Comparison of ENCODE assay signal across 10 mouse cellular contexts in genomic region chr13:54792259-54793230, GRCm38 (mm10). TPM values are rescaled to one million over a fixed set of nuclear protein-coding genes. Genes with fewer than 3 reads are reported as not detected.
DNase-seq lines count a peak whose midpoint lies in the region; ATAC-seq and TF ChIP-seq lines count a peak whose summit lies in the region.
"Had no signal": no experiment of that assay in that cellular context is flagged by ENCODE, and none has a peak within 500 bp of the region (broad histone marks: within the 10 kb centered on the region; RNA-seq: fewer than 3 reads in every experiment).

No protein-coding gene starts in this region.

- TF ChIP-seq POLR2A in brain, embryonic 14.5 days (IDR thresholded peaks at IDR 0.05; ENCODE audit: borderline replicate concordance, extremely low read depth, insufficient read depth, insufficient read length, poor library complexity, severe bottlenecking), result no peak
- no peak for TF ChIP-seq POLR2A in testis, adult 2 months (IDR thresholded peaks at IDR 0.05; ENCODE audit: control insufficient read depth, low read depth, low read length)

- intact Hi-C loops in heart, postnatal 14 days (cut with DNase I), result no loop called here

- no peaks in the 10 kb centered on the region for H3K9me3 ChIP-seq in heart, postnatal 0 days (replicated peaks; ENCODE audit: control insufficient read depth, low read length)
- H3K9me3 ChIP-seq in midbrain, postnatal 0 days (ENCODE audit: low read length), result no peaks in the 10 kb centered on the region
- no peaks in the 10 kb centered on the region for H3K9me3 ChIP-seq in midbrain, embryonic 15.5 days

- H3K27ac ChIP-seq in heart, postnatal 0 days (ENCODE audit: low read depth), result no peak overlapping the region
- no peak overlapping the region for H3K27ac ChIP-seq in midbrain, postnatal 0 days (ENCODE audit: low read depth, low read length)
- H3K27ac ChIP-seq in midbrain, embryonic 15.5 days, result no peak overlapping the region
- no peak overlapping the region for H3K27ac ChIP-seq in testis, adult 2 months (ENCODE audit: control insufficient read depth, insufficient read depth, low read depth, low read length)

- no peak overlapping the region for H3K4me2 ChIP-seq in heart, postnatal 0 days (ENCODE audit: low read depth, low read length)
- H3K4me2 ChIP-seq in midbrain, postnatal 0 days (ENCODE audit: low read depth, low read length, poor library complexity, severe bottlenecking), result no peak overlapping the region
- no peak overlapping the region for H3K4me2 ChIP-seq in midbrain, embryonic 15.5 days

- DNase-seq in heart, postnatal 0 days (ENCODE audit: low spot score), result no peak
- DNase-seq in heart, postnatal 14 days, result no peak
- no peak for DNase-seq in midbrain, postnatal 0 days (ENCODE audit: low spot score)
- DNase-seq in brain, embryonic 14.5 days (ENCODE audit: low read depth), result no peak
- no peak for DNase-seq in left cerebral cortex, adult 11 months (ENCODE audit: low spot score)

- H3K4me3 ChIP-seq in heart, postnatal 0 days (ENCODE audit: low read depth, low read length), result no peak overlapping the region
- no peak overlapping the region for H3K4me3 ChIP-seq in midbrain, postnatal 0 days (ENCODE audit: low read depth, low read length)
- no peak overlapping the region for H3K4me3 ChIP-seq in midbrain, embryonic 15.5 days
- no peak overlapping the region for H3K4me3 ChIP-seq in testis, adult 2 months (ENCODE audit: control insufficient read depth, low read depth, low read length)

- ATAC-seq in heart, postnatal 0 days (ENCODE audit: insufficient read depth, low read depth), result no peak
- no peak for ATAC-seq in midbrain, postnatal 0 days (ENCODE audit: low FRiP score)
- ATAC-seq in midbrain, embryonic 15.5 days (replicated peaks), result no peak

- TF ChIP-seq CTCF in heart, postnatal 0 days (IDR thresholded peaks at IDR 0.05; ENCODE audit: low read depth), result peak; percentile 15; the same call in 1 of the 2 replicates
- TF ChIP-seq CTCF in midbrain, postnatal 0 days (IDR thresholded peaks at IDR 0.05), result peak; percentile 43
- peak; percentile 38; the same call in 1 of the 2 replicates for TF ChIP-seq CTCF in brain, embryonic 14.5 days (IDR thresholded peaks at IDR 0.05; ENCODE audit: borderline replicate concordance, extremely low read depth, insufficient read depth, insufficient read length)
- peak; percentile 72 for TF ChIP-seq CTCF in testis, adult 2 months (IDR thresholded peaks at IDR 0.05; ENCODE audit: control insufficient read depth, insufficient read depth, insufficient replicate concordance, low read depth, low read length)

- TF ChIP-seq EP300 in heart, postnatal 0 days (IDR thresholded peaks at IDR 0.05; ENCODE audit: low read depth), result no peak

- H3K4me1 ChIP-seq in heart, postnatal 0 days (ENCODE audit: control insufficient read depth, insufficient read depth), result peaks cover 10% of the 10 kb centered on the region
- H3K4me1 ChIP-seq in midbrain, postnatal 0 days (ENCODE audit: insufficient read depth, low read length), result peaks cover 4% of the 10 kb centered on the region; the same call in 1 of the 2 replicates
- H3K4me1 ChIP-seq in midbrain, embryonic 15.5 days, result peaks cover 20% of the 10 kb centered on the region
- H3K4me1 ChIP-seq in testis, adult 2 months (ENCODE audit: control insufficient read depth, insufficient read depth, low read length), result peaks cover 16% of the 10 kb centered on the region

- 17% methylated on average over 21 of the region's 21 CpGs for WGBS in heart, postnatal 0 days
- 23% methylated on average over 21 of the region's 21 CpGs for WGBS in midbrain, postnatal 0 days
- WGBS in midbrain, embryonic 15.5 days, result 26% methylated on average over 21 of the region's 21 CpGs

- no peak overlapping the region for H3K9ac ChIP-seq in heart, postnatal 0 days (replicated peaks; ENCODE audit: low read depth, low read length)
- H3K9ac ChIP-seq in midbrain, postnatal 0 days (replicated peaks; ENCODE audit: low read length, poor library complexity, severe bottlenecking), result no peak overlapping the region
- no peak overlapping the region for H3K9ac ChIP-seq in midbrain, embryonic 15.5 days

- peaks cover 28% of the 10 kb centered on the region for H3K27me3 ChIP-seq in heart, postnatal 0 days (ENCODE audit: control insufficient read depth, insufficient read depth, low read length)
- no peaks in the 10 kb centered on the region for H3K27me3 ChIP-seq in midbrain, postnatal 0 days (ENCODE audit: insufficient read depth, low read length)
- H3K27me3 ChIP-seq in midbrain, embryonic 15.5 days (replicated peaks), result peaks cover 16% of the 10 kb centered on the region
- H3K27me3 ChIP-seq in testis, adult 2 months (ENCODE audit: control insufficient read depth, insufficient read depth, low read length), result no peaks in the 10 kb centered on the region

- H3K36me3 ChIP-seq in heart, postnatal 0 days (replicated peaks; ENCODE audit: control insufficient read depth, insufficient read depth, low read length), result no peaks in the 10 kb centered on the region
- no peaks in the 10 kb centered on the region; the same call in 1 of the 2 replicates for H3K36me3 ChIP-seq in midbrain, postnatal 0 days (ENCODE audit: insufficient read depth, low read length)
- H3K36me3 ChIP-seq in midbrain, embryonic 15.5 days (replicated peaks), result no peaks in the 10 kb centered on the region
- H3K36me3 ChIP-seq in testis, adult 2 months (ENCODE audit: control insufficient read depth, insufficient read depth, low read length), result no peaks in the 10 kb centered on the region

RNA-seq across cellular contexts. Expression of gene Tspan17, which starts 3.4 kb away (rescaled TPM):
- 4.5 and 7.6 TPM in 2 replicates for total RNA-seq in heart, postnatal 0 days (2014; rRNA removed; ENCODE audit: low replicate concordance)
- polyA plus RNA-seq in heart, postnatal 0 days (2015; fragmentation: Nextera tagmentation; extraction: Ambion mirVana), result 7.5 and 9.3 TPM in 2 replicates
- total RNA-seq in heart, postnatal 14 days (2021), result 10 to 100 TPM in 1 of 2 experiments, 1 to 10 TPM in 1; 9.0 to 12.1 TPM
- total RNA-seq in midbrain, postnatal 0 days (2014; rRNA removed), result 43.4 and 58.1 TPM in 2 replicates
- polyA plus RNA-seq in midbrain, postnatal 0 days (2015; fragmentation: Nextera tagmentation; extraction: Ambion mirVana), result 100 and 115 TPM in 2 replicates
- 49.3 and 54.0 TPM in 2 replicates for polyA plus RNA-seq in midbrain, embryonic 15.5 days (2015; fragmentation: Nextera tagmentation; extraction: Ambion mirVana)
- 14.4 and 23.1 TPM in 2 replicates for polyA plus RNA-seq in brain, embryonic 14.5 days (2012; rRNA removed)
- polyA plus RNA-seq in testis, adult 2 months (2012; rRNA removed), result 12.4 and 14.3 TPM in 2 replicates
- total RNA-seq: megakaryocyte-erythroid progenitor cell, adult 5-6 weeks had no signal

RNA-seq across cellular contexts. Expression of gene Eif4e1b, which starts 8.7 kb away (rescaled TPM):
- not detected in 2 replicates for total RNA-seq in heart, postnatal 0 days (2014; rRNA removed; ENCODE audit: low replicate concordance)
- not detected in 2 replicates for polyA plus RNA-seq in heart, postnatal 0 days (2015; fragmentation: Nextera tagmentation; extraction: Ambion mirVana)
- not detected for total RNA-seq in heart, postnatal 14 days (2021)
- total RNA-seq in midbrain, postnatal 0 days (2014; rRNA removed), result not detected in 2 replicates
- polyA plus RNA-seq in midbrain, postnatal 0 days (2015; fragmentation: Nextera tagmentation; extraction: Ambion mirVana), result not detected in 2 replicates
- not detected in 2 replicates for polyA plus RNA-seq in midbrain, embryonic 15.5 days (2015; fragmentation: Nextera tagmentation; extraction: Ambion mirVana)
- not detected in 2 replicates for polyA plus RNA-seq in brain, embryonic 14.5 days (2012; rRNA removed)
- 0.43 and 0.51 TPM in 2 replicates for polyA plus RNA-seq in testis, adult 2 months (2012; rRNA removed)
- total RNA-seq: left cerebral cortex, adult 18-20 months; megakaryocyte-erythroid progenitor cell, adult 5-6 weeks had no signal
- polyA plus RNA-seq: heart, embryonic 16.5 days had no signal

RNA-seq across cellular contexts. Expression of gene Sncb, which starts 26.1 kb away (rescaled TPM):
- total RNA-seq in heart, postnatal 0 days (2014; rRNA removed; ENCODE audit: low replicate concordance), result not detected in 2 replicates
- polyA plus RNA-seq in heart, postnatal 0 days (2015; fragmentation: Nextera tagmentation; extraction: Ambion mirVana), result not detected in 2 replicates
- not detected for total RNA-seq in heart, postnatal 14 days (2021)
- 84.6 and 90.6 TPM in 2 replicates for total RNA-seq in midbrain, postnatal 0 days (2014; rRNA removed)
- 213 and 233 TPM in 2 replicates for polyA plus RNA-seq in midbrain, postnatal 0 days (2015; fragmentation: Nextera tagmentation; extraction: Ambion mirVana)
- polyA plus RNA-seq in midbrain, embryonic 15.5 days (2015; fragmentation: Nextera tagmentation; extraction: Ambion mirVana), result 56.0 and 56.4 TPM in 2 replicates
- 45.8 and 73.6 TPM in 2 replicates for polyA plus RNA-seq in brain, embryonic 14.5 days (2012; rRNA removed)
- 1.2 and 2.0 TPM in 2 replicates for polyA plus RNA-seq in testis, adult 2 months (2012; rRNA removed)
- total RNA-seq: megakaryocyte-erythroid progenitor cell, adult 5-6 weeks had no signal
- polyA plus RNA-seq: heart, embryonic 16.5 days had no signal

RNA-seq across cellular contexts. Expression of gene Gprin1, which starts 42.9 kb away (rescaled TPM):
- total RNA-seq in heart, postnatal 0 days (2014; rRNA removed; ENCODE audit: low replicate concordance), result not detected in 2 replicates
- 0.03 TPM in 1 of 2 replicates, not detected in the other for polyA plus RNA-seq in heart, postnatal 0 days (2015; fragmentation: Nextera tagmentation; extraction: Ambion mirVana)
- total RNA-seq in heart, postnatal 14 days (2021), result not detected
- total RNA-seq in midbrain, postnatal 0 days (2014; rRNA removed), result 167 and 170 TPM in 2 replicates
- polyA plus RNA-seq in midbrain, postnatal 0 days (2015; fragmentation: Nextera tagmentation; extraction: Ambion mirVana), result 21.7 and 23.0 TPM in 2 replicates
- polyA plus RNA-seq in midbrain, embryonic 15.5 days (2015; fragmentation: Nextera tagmentation; extraction: Ambion mirVana), result 26.0 and 32.7 TPM in 2 replicates
- 77.7 and 109 TPM in 2 replicates for polyA plus RNA-seq in brain, embryonic 14.5 days (2012; rRNA removed)
- 0.02 and 0.06 TPM in 2 replicates for polyA plus RNA-seq in testis, adult 2 months (2012; rRNA removed)
- total RNA-seq: megakaryocyte-erythroid progenitor cell, adult 5-6 weeks had no signal
- polyA plus RNA-seq: heart, embryonic 16.5 days had no signal

Comparison
In these comparisons a context has a peak if more than half of its experiments do, and no peak if none do; other contexts are left out.
1. CTCF ChIP-seq: peak in every context shown above with its lines; median percentile 72 in testis, adult 2 months; 43 in midbrain, postnatal 0 days; 38 in brain, embryonic 14.5 days; 15 in heart, postnatal 0 days.
2. RNA of gene Sncb, which starts 26.1 kb away (polyA plus RNA-seq): 213 to 233 TPM in midbrain, postnatal 0 days, 45.8 to 73.6 TPM in brain, embryonic 14.5 days and 56.0 to 56.4 TPM in midbrain, embryonic 15.5 days; 1.2 to 2.0 TPM in testis, adult 2 months and not detected in heart, postnatal 0 days; every median in the first group is over 10 times any median in the second.